Mouse (Mus musculus) liver, embryonic 14.5 days (tissue): Measurements from ENCODE around the gene Cope.

ENCODE experiments used
- CTCF ChIP-seq: IDR thresholded peaks from 2 replicates; pipeline ENCODE4 v1.5.1; 2016; ENCODE audit warnings: antibody characterized with exemption, low read depth, control low read depth
- EP300 ChIP-seq: IDR thresholded peaks from 2 replicates; pipeline ENCODE4 v1.6.1; 2016; ENCODE audit warnings: antibody characterized with exemption, low read depth

- no peak for TF ChIP-seq CTCF
- no peak for TF ChIP-seq EP300
Measured at GRCm38 (mm10) chr8:70300881-70301280, 1.4 kb upstream of the Cope start.
